Mouse (Mus musculus): Measurements from ENCODE around the gene Rtn4.
A peak's percentile ranks its signal among the peaks of the same experiment; 100 is the strongest.

DNA sequence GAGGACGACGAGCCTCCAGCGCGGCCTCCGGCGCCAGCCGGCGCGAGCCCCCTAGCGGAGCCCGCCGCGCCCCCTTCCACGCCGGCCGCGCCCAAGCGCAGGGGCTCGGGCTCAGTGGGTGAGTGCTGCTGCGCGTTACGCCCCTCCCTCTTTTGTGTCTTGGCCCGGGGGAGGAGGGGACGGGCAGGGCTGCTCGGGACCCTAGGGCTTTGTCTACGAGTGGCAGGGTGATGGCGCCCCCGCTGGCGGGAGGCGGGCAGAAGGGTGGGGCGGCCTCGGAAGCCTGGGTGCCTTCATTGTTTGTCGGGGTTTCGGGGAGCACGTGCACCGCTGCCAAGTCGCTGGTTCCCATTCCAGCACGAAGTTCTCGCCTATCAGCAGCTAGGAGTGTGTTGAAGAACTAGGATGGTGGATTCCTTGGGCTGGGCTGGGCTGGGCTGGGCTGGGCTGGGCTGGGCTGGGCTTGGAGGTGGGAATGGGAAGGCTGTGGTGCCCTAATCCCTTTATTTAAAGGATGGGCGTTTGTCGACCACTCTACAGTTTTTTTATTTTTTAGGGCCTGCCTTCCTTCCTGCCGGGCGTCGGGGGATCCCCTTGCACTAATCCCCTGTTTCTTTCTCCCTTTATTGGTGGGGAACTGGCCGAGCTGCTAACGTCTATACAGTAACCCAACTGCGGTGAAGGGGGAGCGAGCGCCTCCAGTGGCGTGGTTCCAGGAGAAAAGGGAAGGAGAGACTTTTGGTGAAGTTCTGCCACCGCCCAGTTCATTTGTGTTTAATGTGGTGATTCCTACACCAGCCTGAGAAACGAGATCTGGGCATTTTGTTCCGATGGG lies 1.0 kb downstream of the Rtn4 start:
- TF ChIP-seq POLR2A (IDR thresholded peaks at IDR 0.05; ENCODE audit: insufficient read depth, low read depth, low read length), result no peak
- TF ChIP-seq CTCF (IDR thresholded peaks at IDR 0.05; ENCODE audit: insufficient read depth, low read depth, low read length), result peak; percentile 52
